21 mouse cellular contexts compared by ENCODE assay signal in the genomic region with DNA sequence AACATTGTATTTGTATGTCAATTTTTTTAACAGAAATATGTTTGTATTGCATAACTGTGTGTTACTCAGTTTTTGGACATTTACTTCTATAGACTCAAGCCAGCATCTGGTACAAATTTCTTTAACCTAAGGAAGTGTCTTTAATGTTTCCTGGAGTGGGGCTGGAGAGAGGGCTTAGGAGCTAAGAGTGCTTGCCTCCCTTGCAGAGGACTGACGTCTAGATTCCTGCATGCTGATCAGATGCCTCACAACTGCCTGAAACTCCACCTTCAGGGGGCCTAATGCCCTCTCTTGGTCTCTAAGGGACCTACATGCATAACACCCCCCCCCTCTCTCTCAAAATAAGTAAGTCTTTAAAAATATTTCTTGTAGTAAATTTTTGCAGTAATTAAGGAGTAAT. TPM values are rescaled to one million over a fixed set of nuclear protein-coding genes. Genes with fewer than 3 reads are reported as not detected.
DNase-seq lines count a peak whose midpoint lies in the region; ATAC-seq lines count a peak whose summit lies in the region.
"Had no signal": no experiment of that assay in that cellular context is flagged by ENCODE, and none has a peak within 500 bp of the region (broad histone marks: within the 10 kb centered on the region; RNA-seq: fewer than 3 reads in every experiment).

No protein-coding gene starts in this region.

- H3K4me1 ChIP-seq in embryonic facial prominence, embryonic 11.5 days (ENCODE audit: control insufficient read depth, insufficient read depth, low read length) = no peaks in the 10 kb centered on the region
- H3K4me1 ChIP-seq in embryonic facial prominence, embryonic 10.5 days = no peaks in the 10 kb centered on the region
- no peaks in the 10 kb centered on the region for H3K4me1 ChIP-seq in lung, embryonic 16.5 days (replicated peaks; ENCODE audit: control insufficient read depth, insufficient read depth, low read length)
- H3K4me1 ChIP-seq: forebrain, embryonic 15.5 days; heart, embryonic 10.5 days; hindbrain, embryonic 12.5 days had no signal

- H3K4me3 ChIP-seq in embryonic facial prominence, embryonic 11.5 days (ENCODE audit: low read depth, low read length) = no peak overlapping the region
- no peak overlapping the region for H3K4me3 ChIP-seq in embryonic facial prominence, embryonic 10.5 days
- no peak overlapping the region for H3K4me3 ChIP-seq in lung, embryonic 16.5 days (ENCODE audit: low read length)
- H3K4me3 ChIP-seq: forebrain, embryonic 15.5 days; heart, embryonic 10.5 days; hindbrain, embryonic 12.5 days had no signal

- no peaks in the 10 kb centered on the region for H3K27me3 ChIP-seq in embryonic facial prominence, embryonic 11.5 days (ENCODE audit: control insufficient read depth, insufficient read depth, low read length)
- no peaks in the 10 kb centered on the region for H3K27me3 ChIP-seq in embryonic facial prominence, embryonic 10.5 days (replicated peaks; ENCODE audit: low read depth, poor library complexity, severe bottlenecking)
- H3K27me3 ChIP-seq in lung, embryonic 16.5 days (ENCODE audit: control insufficient read depth, insufficient read depth, low read depth, low read length) = no peaks in the 10 kb centered on the region
- H3K27me3 ChIP-seq: forebrain, embryonic 15.5 days; hindbrain, embryonic 12.5 days had no signal

- no peak overlapping the region for H3K4me2 ChIP-seq in embryonic facial prominence, embryonic 11.5 days (ENCODE audit: low read depth, low read length)
- H3K4me2 ChIP-seq in lung, embryonic 16.5 days (ENCODE audit: low read depth, low read length) = no peak overlapping the region
- H3K4me2 ChIP-seq: forebrain, embryonic 15.5 days; hindbrain, embryonic 12.5 days had no signal

- no peak overlapping the region for H3K9ac ChIP-seq in embryonic facial prominence, embryonic 11.5 days (replicated peaks; ENCODE audit: low read length)
- H3K9ac ChIP-seq in lung, embryonic 16.5 days (ENCODE audit: low read length) = no peak overlapping the region
- H3K9ac ChIP-seq: forebrain, embryonic 15.5 days; hindbrain, embryonic 12.5 days had no signal

- DNase-seq in embryonic facial prominence, embryonic 11.5 days (ENCODE audit: low spot score) = peak; percentile 58
- no peak for DNase-seq in embryonic facial prominence, embryonic 10.5 days (ENCODE audit: low spot score)
- DNase-seq in lung, postnatal 10 days = no peak
- peak; percentile 78 for DNase-seq in NIH3T3 (ENCODE audit: low read depth)
- DNase-seq in layer of hippocampus, postnatal 25 days (ENCODE audit: extremely low spot score in 1 of 2, low spot score in 1 of 2) = no peak
- DNase-seq in heart, adult 11 months = no peak
- DNase-seq: adrenal gland, postnatal 25 days; cerebellum, adult 18-20 months; cerebellum, adult 9-11 months; cerebellum, postnatal 36 days; gastrocnemius, postnatal 36 days; heart, adult 18-20 months; heart, postnatal 10 days; heart, postnatal 4 days had no signal

- H3K9me3 ChIP-seq in embryonic facial prominence, embryonic 11.5 days (replicated peaks; ENCODE audit: control insufficient read depth, low read length) = no peaks in the 10 kb centered on the region
- H3K9me3 ChIP-seq in embryonic facial prominence, embryonic 10.5 days = no peaks in the 10 kb centered on the region
- H3K9me3 ChIP-seq in lung, embryonic 16.5 days (ENCODE audit: control insufficient read depth, low read length) = no peaks in the 10 kb centered on the region
- H3K9me3 ChIP-seq: forebrain, embryonic 15.5 days; heart, embryonic 10.5 days; hindbrain, embryonic 12.5 days had no signal

- 5% methylated on average over 1 of the region's 1 CpGs for WGBS in embryonic facial prominence, embryonic 11.5 days
- WGBS in embryonic facial prominence, embryonic 10.5 days = 8% methylated on average over 1 of the region's 1 CpGs
- 5% methylated on average over 1 of the region's 1 CpGs for WGBS in lung, embryonic 16.5 days

- no peak overlapping the region for H3K27ac ChIP-seq in embryonic facial prominence, embryonic 11.5 days (replicated peaks; ENCODE audit: low read depth, low read length)
- H3K27ac ChIP-seq in embryonic facial prominence, embryonic 10.5 days (replicated peaks) = no peak overlapping the region
- peak overlapping the region; percentile 27; the same call in 1 of the 2 replicates for H3K27ac ChIP-seq in lung, embryonic 16.5 days (ENCODE audit: low read length)
- H3K27ac ChIP-seq: forebrain, embryonic 15.5 days; heart, embryonic 10.5 days; hindbrain, embryonic 12.5 days had no signal

- H3K36me3 ChIP-seq in embryonic facial prominence, embryonic 11.5 days (replicated peaks; ENCODE audit: control insufficient read depth, insufficient read depth, low read depth, low read length) = no peaks in the 10 kb centered on the region
- no peaks in the 10 kb centered on the region for H3K36me3 ChIP-seq in embryonic facial prominence, embryonic 10.5 days (replicated peaks)
- no peaks in the 10 kb centered on the region for H3K36me3 ChIP-seq in lung, embryonic 16.5 days (ENCODE audit: control insufficient read depth, insufficient read depth, low read length)
- H3K36me3 ChIP-seq: forebrain, embryonic 15.5 days; G1E; heart, embryonic 10.5 days; hindbrain, embryonic 12.5 days had no signal

- ATAC-seq in embryonic facial prominence, embryonic 11.5 days (replicated peaks; ENCODE audit: insufficient number of reproducible peaks, low FRiP score, low TSS enrichment, low read depth) = no peak
- peak; percentile 67; the same call in 1 of the 2 replicates for ATAC-seq in lung, embryonic 16.5 days (ENCODE audit: low read depth)
- ATAC-seq: forebrain, embryonic 15.5 days; hindbrain, embryonic 16.5 days; inflammation-experienced regulatory T-cells, adult 6 months had no signal

RNA-seq across cellular contexts. Expression of gene Ust, which starts 22.9 kb away (rescaled TPM):
- polyA plus RNA-seq in embryonic facial prominence, embryonic 11.5 days (2014; fragmentation: Nextera tagmentation; extraction: Ambion mirVana) = 4.6 TPM in 2 replicates
- 3.4 and 3.9 TPM in 2 replicates for polyA plus RNA-seq in embryonic facial prominence, embryonic 10.5 days (2016; fragmentation: Nextera tagmentation; extraction: Ambion mirVana)
- polyA plus RNA-seq in lung, embryonic 16.5 days (2015; fragmentation: Nextera tagmentation; extraction: Ambion mirVana) = 4.1 and 5.1 TPM in 2 replicates
- total RNA-seq in layer of hippocampus, postnatal 25 days (2021) = 10 to 100 TPM; 72.5 to 74.0 TPM
- polyA plus RNA-seq: G1E had no signal

Comparison
In these comparisons a context has a peak if more than half of its experiments do, and no peak if none do; other contexts are left out.
1. DNase-seq: peak in embryonic facial prominence, embryonic 11.5 days (single experiment) and NIH3T3 (single experiment); none in embryonic facial prominence, embryonic 10.5 days (single experiment), lung, postnatal 10 days (single experiment), layer of hippocampus, postnatal 25 days (0 of 2) and heart, adult 11 months (single experiment).